Mouse (Mus musculus): ENCODE data around the gene Rnf38.

Rnf38 gene

DNA sequence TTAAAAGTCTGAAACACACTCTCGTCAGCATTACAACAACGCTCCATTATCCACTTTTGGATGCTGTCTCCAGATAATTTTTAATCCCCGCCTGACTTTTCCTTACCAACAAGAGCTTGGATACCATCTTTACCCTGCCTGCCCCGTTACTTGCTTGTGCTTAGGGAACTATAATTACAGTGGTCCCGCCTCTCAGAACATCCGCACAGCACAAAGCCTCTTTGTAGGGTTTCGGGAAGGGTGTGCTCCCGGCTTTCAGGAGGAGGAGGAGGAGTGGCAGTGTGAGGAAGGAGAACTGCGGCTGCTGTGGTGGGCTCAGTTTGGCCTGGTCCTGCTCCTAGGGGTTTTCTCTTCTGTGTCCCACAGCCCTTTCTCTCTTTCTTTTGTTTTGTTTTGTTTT lies 9.4 kb downstream of the Rnf38 start:
- no peak for DNase-seq (ENCODE audit: extremely low read depth, low read depth)

DNA sequence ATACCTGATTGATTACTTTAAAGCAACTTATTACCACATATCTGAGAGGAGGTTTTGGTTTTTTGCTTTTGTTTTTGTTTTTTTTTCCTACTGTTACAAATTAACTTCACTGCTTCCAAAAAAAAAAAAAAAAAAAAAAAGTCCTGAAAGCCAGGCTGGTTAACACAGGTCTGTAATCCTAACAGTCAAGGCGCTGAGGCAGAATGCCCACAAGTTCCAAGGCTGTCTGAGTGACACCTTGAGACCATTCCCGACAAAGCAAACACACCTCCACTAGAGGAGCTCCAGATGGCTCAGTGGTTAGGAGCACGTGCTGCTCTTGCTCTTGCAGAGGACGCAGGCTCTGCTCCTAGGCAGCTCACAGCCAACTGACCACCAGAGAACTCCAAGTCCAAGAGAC lies 10.1 kb downstream of the Rnf38 start:
- no peak for DNase-seq (ENCODE audit: extremely low read depth, low read depth)

DNA sequence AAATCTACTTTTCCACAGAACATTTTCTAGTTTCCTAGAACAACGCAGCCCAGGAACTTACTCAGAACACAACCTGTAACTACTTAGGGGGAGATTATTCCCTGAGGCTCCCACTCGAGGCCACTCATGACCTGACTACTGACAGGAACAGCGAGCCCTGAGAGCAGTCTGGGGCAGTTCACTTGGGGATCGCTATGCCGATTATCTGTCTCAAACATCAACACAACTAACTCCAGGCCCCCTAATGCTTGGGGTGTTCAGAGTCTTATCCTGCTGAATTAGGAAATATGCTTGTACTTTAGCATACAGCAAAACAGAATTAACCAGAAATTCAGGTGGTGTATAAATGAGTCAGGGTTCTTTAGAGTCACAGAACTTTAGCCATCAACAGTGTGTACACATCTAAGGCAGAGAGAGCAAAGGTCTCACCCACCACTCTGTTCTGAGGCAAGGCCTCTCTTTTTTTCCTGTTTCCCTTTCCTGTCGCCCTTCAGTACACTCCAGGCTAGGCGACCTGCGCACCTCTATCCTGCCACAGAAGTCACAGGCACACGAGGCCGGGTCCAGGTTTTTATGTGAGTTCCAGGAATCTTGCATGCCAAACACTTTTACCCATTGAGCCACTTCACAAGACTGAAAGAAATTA lies 16.7 kb downstream of the Rnf38 start:
- DNase-seq (ENCODE audit: extremely low read depth, low read depth), result no peak

DNA sequence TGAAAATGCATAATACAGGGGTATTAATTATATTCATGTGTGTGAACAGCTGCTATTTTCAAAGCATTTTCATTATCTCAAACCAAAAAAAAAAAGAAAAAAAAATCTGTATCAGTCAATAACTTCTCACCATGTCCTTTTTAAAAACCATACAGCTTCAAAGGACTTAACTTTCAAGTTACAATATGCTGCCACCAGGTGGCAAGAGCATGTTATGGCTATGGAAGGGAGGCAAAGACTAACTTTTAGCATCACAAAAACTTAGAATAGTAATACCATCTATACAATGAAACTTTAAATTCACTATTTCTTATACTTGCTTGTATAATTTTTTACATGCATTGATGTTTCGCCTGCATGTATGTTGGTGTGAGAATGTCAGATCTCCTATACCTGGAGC lies 33.6 kb downstream of the Rnf38 start:
- no peak for DNase-seq (ENCODE audit: extremely low read depth, low read depth)

GRCm38 (mm10) chr4:44187431-44187830 lies 46.2 kb downstream of the Rnf38 start:
- no peak for DNase-seq (ENCODE audit: extremely low read depth, low read depth)

DNA sequence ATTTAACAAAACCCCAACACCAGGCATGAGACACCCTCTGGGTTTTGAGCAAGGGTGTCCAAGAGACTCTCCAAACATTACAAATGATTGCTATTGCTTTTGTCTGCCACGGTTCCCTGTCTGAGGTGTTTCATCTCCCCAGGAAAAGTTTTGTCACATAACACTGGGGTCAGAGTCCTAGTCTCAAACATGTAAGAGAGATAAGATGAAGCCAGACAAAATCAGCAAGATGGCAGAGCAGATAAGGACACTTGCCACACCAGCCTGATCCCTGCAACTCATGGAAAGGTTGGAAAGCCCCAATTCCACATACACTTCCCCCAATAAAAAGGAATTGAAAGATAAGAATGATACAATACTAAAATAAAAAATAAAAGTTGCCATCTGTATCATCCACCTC lies 49.7 kb downstream of the Rnf38 start:
- no peak for DNase-seq (ENCODE audit: extremely low read depth, low read depth)

DNA sequence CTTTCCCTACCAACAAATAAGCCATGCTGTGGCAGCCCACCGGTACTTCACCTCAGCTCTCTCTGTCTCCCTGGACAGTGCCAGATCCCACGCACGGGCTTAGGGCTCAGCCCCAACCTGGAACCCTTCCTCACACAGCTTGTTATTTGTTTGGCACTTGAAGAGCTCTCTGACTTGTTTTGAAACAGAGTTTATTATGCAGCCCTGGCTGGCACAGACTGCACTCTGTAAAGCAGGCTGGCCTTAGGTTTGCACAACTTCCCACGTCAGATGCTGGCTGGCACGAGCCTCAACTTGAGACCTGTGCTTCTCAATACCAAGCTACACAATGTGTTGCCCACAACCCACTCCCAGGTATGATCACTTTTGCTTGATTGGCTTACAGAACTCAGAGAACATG lies 53.8 kb downstream of the Rnf38 start:
- DNase-seq (ENCODE audit: extremely low read depth, low read depth), result no peak

GRCm38 (mm10) chr4:44173177-44173576 lies 60.4 kb downstream of the Rnf38 start:
- no peak for DNase-seq (ENCODE audit: extremely low read depth, low read depth)

- DNase-seq (ENCODE audit: extremely low read depth, low read depth), result no peak
Observed at GRCm38 (mm10) chr4:44172676-44173075, 60.9 kb downstream of the Rnf38 start.

DNA sequence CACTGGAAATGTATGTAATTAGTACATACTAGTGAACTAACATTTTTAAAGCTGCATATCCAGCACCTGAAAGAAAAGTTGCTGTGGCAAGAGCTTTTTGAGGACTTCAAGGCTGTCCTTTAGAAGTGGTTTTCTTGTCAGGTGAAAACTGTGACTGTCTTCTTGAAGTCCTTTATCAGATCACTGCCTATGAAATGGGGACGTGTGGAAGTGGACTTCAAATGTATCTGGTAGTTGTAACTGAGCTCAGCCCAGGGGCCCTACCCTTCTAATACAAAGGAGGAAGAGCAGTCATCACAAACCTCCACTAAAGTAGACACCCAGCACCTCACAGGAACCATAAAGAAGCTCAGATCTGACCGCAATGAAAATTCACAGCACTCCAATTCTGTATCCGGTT lies 63.7 kb downstream of the Rnf38 start:
- no peak for DNase-seq (ENCODE audit: extremely low read depth, low read depth)

- DNase-seq (ENCODE audit: extremely low read depth, low read depth), result no peak
Observed at GRCm38 (mm10) chr4:44168816-44169215, 64.8 kb downstream of the Rnf38 start.

- peak; percentile 84 for DNase-seq (ENCODE audit: extremely low read depth, low read depth)
Observed at GRCm38 (mm10) chr4:44168231-44168647, 65.3 kb downstream of the Rnf38 start.

- DNase-seq (ENCODE audit: extremely low read depth, low read depth), result peak; percentile 75
Observed at GRCm38 (mm10) chr4:44167397-44168121, 66.0 kb downstream of the Rnf38 start.

DNA sequence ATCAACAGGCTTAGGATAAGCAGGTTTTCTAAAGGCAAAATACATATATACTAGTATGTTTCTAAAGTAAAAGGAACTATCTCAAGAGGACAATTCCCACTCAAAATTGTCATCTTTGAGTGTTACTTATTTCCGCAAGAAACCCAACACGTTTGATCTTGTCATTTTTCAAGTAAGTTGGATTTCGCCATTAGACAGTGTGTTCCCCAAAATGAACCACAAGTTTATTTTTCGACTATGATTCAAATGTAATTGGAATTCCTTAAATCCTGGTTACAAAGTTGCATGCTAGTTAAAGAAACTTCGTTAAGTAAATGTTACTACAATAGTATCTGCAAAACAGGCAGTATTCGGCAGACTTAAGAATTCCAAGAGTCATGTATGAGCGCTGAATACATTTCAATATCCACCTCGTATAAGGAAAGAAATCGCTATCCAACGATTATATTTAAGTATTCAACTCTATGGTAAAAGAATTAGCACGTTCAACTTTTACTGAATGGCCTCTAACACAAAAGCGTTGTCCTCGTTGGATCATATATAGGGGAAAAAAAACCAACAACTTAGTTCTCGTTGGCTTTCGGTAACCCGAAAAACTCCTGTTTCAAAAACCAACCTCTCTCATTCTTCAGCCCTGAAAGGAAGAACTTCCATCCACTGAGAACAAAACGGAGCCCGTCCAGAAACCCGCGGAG lies 66.7 kb downstream of the Rnf38 start:
- no peak for DNase-seq (ENCODE audit: extremely low read depth, low read depth)

DNA sequence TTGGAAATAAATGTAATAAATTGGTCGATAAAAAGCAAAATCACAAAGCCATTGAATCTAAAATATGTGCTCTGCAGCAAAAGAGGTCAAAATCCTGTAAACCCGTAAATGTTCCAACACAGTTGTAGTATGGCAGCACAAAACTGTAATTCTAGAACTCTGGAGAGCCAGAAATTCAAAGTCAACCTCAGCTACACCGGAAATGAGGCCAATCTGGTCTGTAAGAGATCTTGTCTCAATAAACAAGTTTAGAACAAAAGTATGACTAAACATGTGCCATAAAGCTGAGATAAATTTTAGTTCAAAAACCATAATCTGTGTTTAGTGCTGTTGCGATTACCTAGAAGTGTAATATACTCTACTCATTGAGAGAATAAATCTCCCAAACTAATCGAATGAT lies 69.0 kb downstream of the Rnf38 start:
- no peak for DNase-seq (ENCODE audit: extremely low read depth, low read depth)

DNA sequence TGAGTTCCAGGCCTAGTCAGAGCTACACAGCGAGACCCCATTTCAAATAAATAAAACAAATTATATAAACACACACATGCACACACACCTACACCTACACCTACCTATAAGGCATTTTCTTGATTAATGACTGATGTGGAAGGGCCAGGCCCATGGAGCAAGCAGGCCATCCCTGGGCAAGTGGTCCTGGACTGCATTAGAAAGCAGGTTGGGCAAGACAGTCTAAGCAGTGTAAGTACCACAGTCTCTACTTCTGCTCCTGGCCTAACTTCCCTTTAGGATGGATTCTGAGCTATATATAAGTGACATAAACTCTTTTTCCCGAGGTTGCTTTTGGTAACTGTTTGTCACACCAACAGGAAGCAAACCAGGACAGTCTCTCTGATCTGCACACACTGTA lies 70.6 kb downstream of the Rnf38 start:
- no peak for DNase-seq (ENCODE audit: extremely low read depth, low read depth)

DNA sequence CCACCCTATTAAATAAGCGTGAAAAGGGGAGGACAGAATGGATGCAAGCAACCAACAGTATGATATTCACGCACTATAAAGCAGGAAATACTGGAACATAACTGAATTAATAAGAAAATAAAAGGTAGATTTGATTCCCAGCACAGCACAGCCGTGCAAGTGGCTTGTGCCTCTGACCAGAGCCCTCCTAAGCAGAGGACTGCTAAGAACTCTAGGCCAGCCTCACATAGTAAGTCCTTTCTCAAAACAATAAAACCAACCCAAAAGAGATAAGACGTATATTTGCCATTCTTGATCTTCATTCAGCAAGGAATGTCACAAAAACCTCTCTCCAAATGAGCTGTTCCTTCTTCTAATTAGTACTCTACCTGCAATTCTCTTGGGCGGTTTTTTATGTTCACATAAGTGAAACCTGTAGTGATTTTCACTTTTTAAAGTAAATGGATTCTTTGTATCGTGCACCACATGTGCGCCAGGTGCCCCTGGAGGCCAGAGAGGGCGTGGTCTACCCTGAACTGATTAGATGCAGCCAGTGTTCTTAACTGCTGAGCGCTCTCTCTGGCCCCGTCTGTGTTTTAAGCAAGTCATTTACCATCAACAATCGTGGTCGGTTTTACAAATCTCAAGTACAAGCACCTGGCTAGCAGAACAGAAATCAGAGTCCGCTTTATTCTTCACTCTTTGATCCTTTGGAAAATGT lies 72.4 kb downstream of the Rnf38 start:
- no peak for DNase-seq (ENCODE audit: extremely low read depth, low read depth)

DNA sequence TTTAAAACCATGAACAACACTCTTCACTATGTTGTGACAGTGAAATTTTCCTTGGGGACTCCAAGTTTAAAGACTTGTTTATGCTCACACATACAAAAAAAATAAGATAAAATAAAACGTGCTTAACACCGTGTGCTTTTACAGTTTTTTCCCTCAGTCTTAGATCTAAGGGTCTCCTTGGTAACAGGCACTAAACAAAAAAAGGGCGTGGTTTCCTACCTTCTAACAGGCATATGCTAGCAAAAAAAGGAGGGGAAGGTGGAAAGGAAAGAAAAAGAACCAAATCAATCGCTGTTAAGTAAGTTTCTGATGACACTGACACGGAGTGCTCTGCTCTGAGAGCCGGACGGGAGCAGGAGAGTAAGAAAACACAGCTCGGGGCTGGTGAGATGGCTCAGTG lies 73.8 kb downstream of the Rnf38 start:
- DNase-seq (ENCODE audit: extremely low read depth, low read depth), result no peak

DNA sequence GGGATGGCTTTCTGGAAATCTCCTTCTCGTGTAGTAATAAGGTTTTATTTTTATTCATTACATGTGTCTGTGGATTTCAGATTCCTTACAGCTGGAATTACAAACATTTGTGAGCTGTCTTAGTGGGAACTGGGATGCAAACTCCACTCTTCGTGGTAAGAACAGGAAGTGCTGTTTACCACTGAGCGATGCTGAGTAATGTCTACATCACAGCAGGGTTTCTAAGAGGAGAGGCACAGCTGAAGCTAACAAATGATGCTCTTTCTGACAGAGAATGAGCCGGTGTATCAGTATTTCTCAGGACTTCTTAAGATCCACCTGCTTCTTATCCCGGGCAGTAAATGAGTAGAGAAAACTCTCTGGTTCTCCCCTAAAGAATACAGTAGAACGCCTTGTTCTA lies 77.1 kb downstream of the Rnf38 start:
- DNase-seq (ENCODE audit: extremely low read depth, low read depth), result no peak

DNA sequence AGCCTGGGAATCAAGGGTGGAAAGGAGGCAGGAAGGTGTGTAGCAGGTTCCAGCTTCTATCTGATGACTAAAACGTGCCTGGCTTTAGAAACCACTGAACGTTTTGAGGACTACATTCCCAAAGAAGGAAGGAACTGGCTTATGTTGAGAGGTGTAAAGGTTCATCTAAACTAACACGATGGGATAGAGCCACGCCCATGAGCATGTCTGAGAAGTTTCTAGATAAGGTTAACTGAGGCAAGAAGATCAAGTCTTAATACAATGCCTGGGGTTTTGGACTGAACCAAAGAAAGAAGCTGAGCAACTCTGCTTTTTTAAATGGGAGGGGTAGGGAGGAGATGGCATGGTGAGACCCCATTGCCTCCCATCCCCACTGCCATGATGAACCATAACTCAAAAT lies 78.7 kb downstream of the Rnf38 start:
- DNase-seq (ENCODE audit: extremely low read depth, low read depth), result no peak

- no peak for DNase-seq (ENCODE audit: extremely low read depth, low read depth)
Observed at GRCm38 (mm10) chr4:44152904-44153303, 80.7 kb downstream of the Rnf38 start.

DNA sequence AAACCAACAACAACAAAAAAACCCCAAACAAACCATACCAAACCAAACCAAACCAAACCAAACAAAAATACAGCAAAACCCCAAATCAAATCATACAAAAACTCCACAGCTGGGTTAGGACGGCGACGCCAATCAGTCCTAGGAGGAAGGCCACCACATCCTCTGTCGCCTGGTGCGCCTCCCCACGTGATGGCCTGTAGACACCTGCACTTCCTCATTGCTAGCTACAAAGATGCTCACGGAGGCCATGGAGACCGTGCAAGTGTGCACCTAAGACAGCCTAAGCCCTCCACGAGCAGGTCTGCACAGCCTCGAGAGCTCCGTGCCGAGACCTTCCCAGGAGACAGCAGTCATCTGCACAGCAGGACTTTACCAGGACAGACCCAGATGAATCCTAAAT lies 106.8 kb downstream of the Rnf38 start:
- DNase-seq (ENCODE audit: extremely low read depth, low read depth), result no peak

Data from MEL-GATA-1-ER (cell line).